Mouse (Mus musculus) stomach, embryonic 16.5 days (tissue): ENCODE data around the gene Pip4p1. TPM values are rescaled to one million over a fixed set of nuclear protein-coding genes. Genes with fewer than 3 reads are reported as not detected.
A peak's percentile ranks its signal among the peaks of the same experiment; 100 is the strongest.
"Not testable (repeated sequence)": the region's sequence is repeated elsewhere in the genome, so short reads cannot be mapped to it uniquely, and the experiment has no call there.

Source experiments
- ATAC-seq: fragments of 200-750 bp; cut with Nextera tagmentation; 2 replicates; pipeline ENCODE4 v1.8.0; 2017; ENCODE audit warnings: moderate number of reproducible peaks, moderate TSS enrichment; ENCODE audit not compliant: insufficient read depth, low FRiP score
- H3K27ac ChIP-seq: fragments of 300-500 bp; sonication (generic); 2 replicates; pipeline ENCODE4 v1.5.1; 2014; ENCODE audit warnings: low read length
- H3K27me3 ChIP-seq: fragments of 300-500 bp; sonication (generic); 2 replicates; pipeline ENCODE4 v1.6.1; 2014; ENCODE audit warnings: low read length, control low read depth, mixed read lengths; ENCODE audit not compliant: control insufficient read depth, insufficient read depth
- H3K36me3 ChIP-seq: fragments of 300-500 bp; sonication (generic); 2 replicates; pipeline ENCODE4 v1.6.1; 2014; ENCODE audit warnings: low read length; ENCODE audit not compliant: control insufficient read depth, insufficient read depth
- H3K4me1 ChIP-seq: fragments of 300-500 bp; sonication (generic); 2 replicates; pipeline ENCODE4 v1.6.1; 2014; ENCODE audit warnings: low read length, control low read depth, mixed read lengths; ENCODE audit not compliant: control insufficient read depth, insufficient read depth
- H3K4me2 ChIP-seq: fragments of 300-500 bp; sonication (generic); 2 replicates; pipeline ENCODE4 v1.6.1; 2014; ENCODE audit warnings: low read depth, low read length, mixed read lengths
- H3K4me3 ChIP-seq: fragments of 300-500 bp; sonication (generic); replicated peaks from 2 replicates; pipeline ENCODE4 v1.5.1; 2014; ENCODE audit warnings: mild to moderate bottlenecking, low read length
- H3K9ac ChIP-seq: fragments of 300-500 bp; sonication (generic); 2 replicates; pipeline ENCODE4 v1.6.1; 2014; ENCODE audit warnings: low read length
- H3K9me3 ChIP-seq: fragments of 300-500 bp; sonication (generic); replicated peaks from 2 replicates; pipeline ENCODE4 v1.6.1; 2016; ENCODE audit warnings: low read length, control low read depth; ENCODE audit not compliant: control insufficient read depth
- WGBS: fragments of 180-500 bp; shearing (Covaris S2); extraction: QIAGEN DNeasy Blood & Tissue Kit; methylation state at CpG from one replicate; pipeline ENCODE4 v1.1.7; 2014; 5-methylcytosine and 5-hydroxymethylcytosine counted together
- polyA plus RNA-seq: library from polyadenylated mRNA; unstranded; fragments of >200 nt; fragmentation: Nextera tagmentation; extraction: Ambion mirVana; gene quantifications from 2 replicates; pipeline ENCODE4 v1.2.1, GENCODE M21; 2015

The Pip4p1 gene
- polyA plus RNA-seq, 1 experiment from 2014 or later: 47.6 TPM

- H3K36me3 ChIP-seq, H3K9me3 ChIP-seq, H3K27me3 ChIP-seq, H3K4me1 ChIP-seq: not testable (repeated sequence)
- H3K27ac ChIP-seq: peak overlapping the region; percentile 88
- peak overlapping the region; percentile 72 for H3K9ac ChIP-seq
- H3K4me2 ChIP-seq: peak overlapping the region; percentile 69
- peak; percentile 91 for ATAC-seq
- H3K4me3 ChIP-seq: peak overlapping the region; percentile 60
- under 1% methylated on average over 15 of the region's 15 CpGs for WGBS
These were observed 14.0 kb upstream of the Pip4p1 start for GRCm38 (mm10) chr14:50944668-50945033.

DNA sequence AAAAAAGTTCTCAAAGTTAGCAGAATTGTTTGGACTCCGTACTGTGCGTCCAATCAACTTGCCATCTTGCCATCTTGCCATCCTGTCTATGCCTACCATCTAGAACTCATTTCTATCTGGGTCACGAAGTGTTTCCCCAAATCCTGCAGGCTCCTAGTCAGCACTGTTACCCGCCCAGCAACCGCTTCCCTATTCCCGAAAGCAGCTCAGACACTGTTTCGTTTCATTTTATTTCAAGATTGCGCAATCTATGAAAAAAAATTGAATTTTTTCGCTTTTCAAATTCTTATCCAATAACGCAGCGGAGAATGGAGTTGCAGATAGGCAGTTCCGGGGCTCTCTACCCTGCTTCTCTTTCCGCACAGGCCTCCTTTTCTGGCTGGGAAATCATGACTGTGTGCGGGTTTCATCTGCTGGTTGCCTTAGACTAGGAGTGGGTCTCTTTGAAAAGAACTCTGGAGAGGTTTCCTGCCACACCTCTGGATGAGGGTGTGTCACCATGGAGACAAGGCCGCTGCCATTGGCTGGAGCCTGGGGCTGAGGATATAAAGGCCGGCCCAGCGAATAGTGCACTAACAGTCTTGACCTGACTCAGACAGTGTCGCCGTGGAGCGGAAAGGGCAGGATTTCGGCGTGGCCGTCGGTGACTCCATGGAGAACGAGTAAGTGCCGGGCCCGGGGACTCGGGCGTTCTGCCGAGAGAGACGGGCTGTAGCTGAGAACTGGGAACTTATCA is 13.4 kb upstream of the Pip4p1 start, which contains the start of gene Gm49342:
Gm49342 (plus strand) TSS at position 586 of the 736 bp plus-strand sequence.
- peak; percentile 98 for ATAC-seq
- Histone ChIP-seq H3K9ac (peak within 1 kb of the TSS; percentile 72), H3K4me1 (no peaks in the 10 kb centered on the region), H3K4me2 (peak within 1 kb of the TSS; percentile 69), H3K27ac (peak within 1 kb of the TSS; percentile 88), H3K9me3 (no peaks in the 10 kb centered on the region), H3K4me3 (peak within 1 kb of the TSS; percentile 60), H3K27me3 (no peaks in the 10 kb centered on the region), H3K36me3 (no peaks in the 10 kb centered on the region)
- 9% methylated on average over 31 of the region's 31 CpGs for WGBS

GRCm38 (mm10) chr14:50938940-50939339 is 8.3 kb upstream of the Pip4p1 start:
- ATAC-seq: no peak
- no peak overlapping the region for H3K4me2 ChIP-seq
- no peaks in the 10 kb centered on the region for H3K4me1 ChIP-seq
- H3K27ac ChIP-seq: no peak overlapping the region
- WGBS: 43% methylated on average over 2 of the region's 2 CpGs
- no peak overlapping the region for H3K9ac ChIP-seq
- no peaks in the 10 kb centered on the region for H3K27me3 ChIP-seq
- H3K4me3 ChIP-seq: no peak overlapping the region
- H3K9me3 ChIP-seq: no peaks in the 10 kb centered on the region
- H3K36me3 ChIP-seq: no peaks in the 10 kb centered on the region

DNA sequence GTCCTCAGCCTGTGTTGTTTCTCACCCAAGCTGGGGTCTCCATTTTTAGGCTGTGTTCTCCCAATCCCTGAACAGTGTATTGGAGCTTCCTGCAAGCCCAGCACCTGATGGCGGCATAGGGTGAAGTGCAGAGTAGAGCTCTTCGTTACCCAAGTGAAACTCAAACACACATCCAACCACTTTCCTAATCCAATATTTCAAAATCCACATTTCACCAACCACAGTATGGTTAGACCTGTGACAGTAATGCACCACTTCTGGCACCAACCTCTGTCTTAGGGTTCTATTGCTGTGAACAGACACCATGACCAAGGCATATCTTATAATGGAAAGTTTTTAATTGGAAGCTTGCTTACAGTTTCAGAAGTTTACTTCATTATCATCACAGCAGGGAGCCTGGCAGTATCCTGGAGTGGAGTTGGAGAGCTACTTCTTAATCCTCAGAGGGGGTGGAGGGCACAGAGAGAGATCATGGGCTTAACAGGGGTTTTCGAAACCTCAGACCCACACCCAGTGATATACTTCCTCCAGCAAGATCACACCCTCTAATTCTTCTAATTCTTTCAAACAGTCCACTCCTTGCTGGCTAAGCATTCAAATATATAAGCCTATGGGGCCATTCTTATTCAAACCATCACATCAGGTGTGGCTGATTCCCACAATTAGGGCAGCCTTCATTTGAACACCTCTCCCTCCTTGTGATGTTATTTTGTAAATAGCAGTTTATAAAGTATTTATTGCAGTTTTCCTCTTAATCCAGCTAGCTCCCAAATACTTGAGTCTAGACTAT is 7.7 kb upstream of the Pip4p1 start:
- H3K27me3 ChIP-seq: no peaks in the 10 kb centered on the region
- H3K36me3 ChIP-seq: no peaks in the 10 kb centered on the region
- WGBS: 86% methylated on average over 3 of the region's 3 CpGs
- H3K4me1 ChIP-seq: no peaks in the 10 kb centered on the region
- no peak overlapping the region for H3K27ac ChIP-seq
- H3K4me2 ChIP-seq: no peak overlapping the region
- no peak for ATAC-seq
- no peak overlapping the region for H3K9ac ChIP-seq
- H3K9me3 ChIP-seq: no peaks in the 10 kb centered on the region
- no peak overlapping the region for H3K4me3 ChIP-seq

- H3K36me3 ChIP-seq: no peaks in the 10 kb centered on the region
- H3K4me3 ChIP-seq: no peak overlapping the region
- H3K4me2 ChIP-seq: no peak overlapping the region
- no peak overlapping the region for H3K9ac ChIP-seq
- H3K9me3 ChIP-seq: no peaks in the 10 kb centered on the region
- H3K4me1 ChIP-seq: no peaks in the 10 kb centered on the region
- H3K27me3 ChIP-seq: no peaks in the 10 kb centered on the region
- ATAC-seq: no peak
- WGBS: 34% methylated on average over 1 of the region's 1 CpGs
- no peak overlapping the region for H3K27ac ChIP-seq
These were observed 6.0 kb upstream of the Pip4p1 start for GRCm38 (mm10) chr14:50936649-50937048.

DNA sequence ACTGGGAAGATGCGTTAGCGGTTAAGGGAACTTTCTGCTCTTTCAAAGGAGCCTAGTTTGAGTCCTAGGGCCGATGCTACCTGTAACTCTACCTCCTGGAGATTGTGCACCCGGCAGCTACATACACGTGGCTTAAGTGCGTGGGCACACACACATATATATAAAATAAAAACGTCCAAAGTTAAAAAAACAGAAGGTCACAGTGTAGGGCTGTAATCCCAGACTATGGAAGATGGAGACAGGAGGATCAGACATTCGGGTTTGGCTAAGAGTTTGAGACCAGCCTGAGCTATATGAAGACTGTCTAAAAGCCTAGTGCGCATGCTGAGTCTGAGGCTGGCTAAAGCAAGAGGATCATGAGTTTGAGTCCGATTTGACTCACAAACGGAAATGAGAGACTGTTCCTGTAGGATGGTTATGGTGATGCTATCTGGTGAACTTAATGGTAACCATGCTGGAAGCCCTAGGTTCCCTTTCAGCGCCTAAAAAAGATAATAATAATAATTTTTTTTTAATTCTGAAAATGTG is 901 bp upstream of the Pip4p1 start:
- no peak for ATAC-seq
- peak overlapping the region; percentile 99 for H3K4me3 ChIP-seq
- peak overlapping the region; percentile 70 for H3K9ac ChIP-seq
- H3K27me3 ChIP-seq: no peaks in the 10 kb centered on the region
- 8% methylated on average over 12 of the region's 12 CpGs for WGBS
- peaks cover 13% of the 10 kb centered on the region; the same call in 1 of the 2 replicates for H3K36me3 ChIP-seq
- H3K4me2 ChIP-seq: peak overlapping the region; percentile 82
- no peaks in the 10 kb centered on the region for H3K9me3 ChIP-seq
- H3K27ac ChIP-seq: peak overlapping the region; percentile 90
- H3K4me1 ChIP-seq: peaks cover 8% of the 10 kb centered on the region; the same call in 1 of the 2 replicates

- Histone ChIP-seq H3K4me2 (peak overlapping the region; percentile 83), H3K36me3 (peaks cover 19% of the 10 kb centered on the region; the same call in 1 of the 2 replicates), H3K9ac (peak overlapping the region; percentile 98), H3K9me3 (no peaks in the 10 kb centered on the region), H3K4me3 (peak overlapping the region; percentile 99), H3K27me3 (no peaks in the 10 kb centered on the region), H3K4me1 (peaks cover 12% of the 10 kb centered on the region), H3K27ac (peak overlapping the region; percentile 96)
- ATAC-seq: peak; percentile 58
- under 1% methylated on average over 38 of the region's 38 CpGs for WGBS
These were observed 291 bp downstream of the Pip4p1 start for GRCm38 (mm10) chr14:50930377-50930753.

- H3K27me3 ChIP-seq: no peaks in the 10 kb centered on the region
These were observed 705 bp downstream of the Pip4p1 start for GRCm38 (mm10) chr14:50929951-50930350.

GRCm38 (mm10) chr14:50927366-50927765 is 3.3 kb downstream of the Pip4p1 start:
- 60% methylated on average over 3 of the region's 3 CpGs for WGBS
- Histone ChIP-seq H3K27me3 (no peaks in the 10 kb centered on the region), H3K36me3 (peaks cover 19% of the 10 kb centered on the region; the same call in 1 of the 2 replicates), H3K9me3 (no peaks in the 10 kb centered on the region), H3K27ac (no peak overlapping the region), H3K4me3 (no peak overlapping the region), H3K4me1 (peaks cover 17% of the 10 kb centered on the region), H3K4me2 (no peak overlapping the region), H3K9ac (no peak overlapping the region)
- ATAC-seq: no peak

More at GRCm38 (mm10) chr14:50929951-50930350, 705 bp downstream of the Pip4p1 start:
- Histone ChIP-seq H3K9me3 (no peaks in the 10 kb centered on the region), H3K36me3 (peaks cover 19% of the 10 kb centered on the region; the same call in 1 of the 2 replicates), H3K9ac (peak overlapping the region; percentile 98), H3K27ac (peak overlapping the region; percentile 96), H3K4me3 (peak overlapping the region; percentile 99), H3K4me2 (peak overlapping the region; percentile 83), H3K4me1 (peaks cover 12% of the 10 kb centered on the region)
- 10% methylated on average over 10 of the region's 10 CpGs for WGBS
- no peak for ATAC-seq
